Mouse (Mus musculus): ENCODE measurements around the gene Slfn5. TPM values are rescaled to one million over a fixed set of nuclear protein-coding genes. Genes with fewer than 3 reads are reported as not detected.
"Not testable (repeated sequence)": the region's sequence is repeated elsewhere in the genome, so short reads cannot be mapped to it uniquely, and the experiment has no call there.

Gene Slfn5
- total RNA-seq, 2 experiments from 2014 or later, result 3.2 to 4.6 TPM

- DNase-seq (ENCODE audit: low spot score in 2 of 2), result no peak
Measured at GRCm38 (mm10) chr11:82943336-82943735, 7.8 kb upstream of the Slfn5 start.

- DNase-seq (ENCODE audit: low spot score in 2 of 2), result no peak
Measured at GRCm38 (mm10) chr11:82945636-82946035, 5.5 kb upstream of the Slfn5 start.

- DNase-seq (ENCODE audit: low spot score in 2 of 2), result no peak
Measured at GRCm38 (mm10) chr11:82947457-82947856, 3.7 kb upstream of the Slfn5 start.

- DNase-seq (ENCODE audit: low spot score in 2 of 2), result no peak
Measured at GRCm38 (mm10) chr11:82949036-82949435, 2.1 kb upstream of the Slfn5 start.

GRCm38 (mm10) chr11:82951865-82952611 lies 889 bp downstream of the Slfn5 start:
- DNase-seq (ENCODE audit: low spot score in 2 of 2), result no peak

GRCm38 (mm10) chr11:82952612-82953542 lies 1.7 kb downstream of the Slfn5 start:
- DNase-seq (ENCODE audit: low spot score in 2 of 2), result no peak

GRCm38 (mm10) chr11:82954631-82955030 lies 3.5 kb downstream of the Slfn5 start:
- DNase-seq (ENCODE audit: low spot score in 2 of 2), result no peak

- no peak for DNase-seq (ENCODE audit: low spot score in 2 of 2)
Measured at GRCm38 (mm10) chr11:82956925-82957324, 5.8 kb downstream of the Slfn5 start.

- DNase-seq (ENCODE audit: low spot score in 2 of 2), result peak; percentile 9 to 19
Measured at GRCm38 (mm10) chr11:82959613-82960012, 8.5 kb downstream of the Slfn5 start.

- no peak for DNase-seq (ENCODE audit: low spot score in 2 of 2)
Measured at GRCm38 (mm10) chr11:82961743-82962142, 10.6 kb downstream of the Slfn5 start.

GRCm38 (mm10) chr11:82962215-82962614 lies 11.1 kb downstream of the Slfn5 start:
- no peak for DNase-seq (ENCODE audit: low spot score in 2 of 2)

- peak; percentile 24 to 41 for DNase-seq (ENCODE audit: low spot score in 2 of 2)
Measured at GRCm38 (mm10) chr11:82970712-82971589, 19.8 kb downstream of the Slfn5 start.

- DNase-seq (ENCODE audit: low spot score in 2 of 2), result no peak
Measured at GRCm38 (mm10) chr11:82971590-82971974, 20.4 kb downstream of the Slfn5 start.

GRCm38 (mm10) chr11:82973916-82974315 lies 22.8 kb downstream of the Slfn5 start:
- no peak for DNase-seq (ENCODE audit: low spot score in 2 of 2)

GRCm38 (mm10) chr11:82982409-82982808 lies 31.3 kb downstream of the Slfn5 start:
- not testable (repeated sequence) for DNase-seq (ENCODE audit: low spot score in 2 of 2)

- no peak for DNase-seq (ENCODE audit: low spot score in 2 of 2)
Measured at GRCm38 (mm10) chr11:82983193-82983592, 32.0 kb downstream of the Slfn5 start.

- no peak for DNase-seq (ENCODE audit: low spot score in 2 of 2)
Measured at GRCm38 (mm10) chr11:82987621-82988020, 36.5 kb downstream of the Slfn5 start.

GRCm38 (mm10) chr11:82989357-82989756 lies 38.2 kb downstream of the Slfn5 start:
- DNase-seq (ENCODE audit: low spot score in 2 of 2), result no peak

- DNase-seq (ENCODE audit: low spot score in 2 of 2), result not testable (repeated sequence)
Measured at GRCm38 (mm10) chr11:82990612-82991385, 39.6 kb downstream of the Slfn5 start.

GRCm38 (mm10) chr11:82991469-82992166 lies 40.5 kb downstream of the Slfn5 start, which contains the start of gene Slfn9:
Slfn9 (minus strand) TSS chr11:82991830.
- DNase-seq (ENCODE audit: low spot score in 2 of 2), result peak; percentile 6 to 7
